Mouse (Mus musculus): ENCODE results near the gene Pkp1.

DNA sequence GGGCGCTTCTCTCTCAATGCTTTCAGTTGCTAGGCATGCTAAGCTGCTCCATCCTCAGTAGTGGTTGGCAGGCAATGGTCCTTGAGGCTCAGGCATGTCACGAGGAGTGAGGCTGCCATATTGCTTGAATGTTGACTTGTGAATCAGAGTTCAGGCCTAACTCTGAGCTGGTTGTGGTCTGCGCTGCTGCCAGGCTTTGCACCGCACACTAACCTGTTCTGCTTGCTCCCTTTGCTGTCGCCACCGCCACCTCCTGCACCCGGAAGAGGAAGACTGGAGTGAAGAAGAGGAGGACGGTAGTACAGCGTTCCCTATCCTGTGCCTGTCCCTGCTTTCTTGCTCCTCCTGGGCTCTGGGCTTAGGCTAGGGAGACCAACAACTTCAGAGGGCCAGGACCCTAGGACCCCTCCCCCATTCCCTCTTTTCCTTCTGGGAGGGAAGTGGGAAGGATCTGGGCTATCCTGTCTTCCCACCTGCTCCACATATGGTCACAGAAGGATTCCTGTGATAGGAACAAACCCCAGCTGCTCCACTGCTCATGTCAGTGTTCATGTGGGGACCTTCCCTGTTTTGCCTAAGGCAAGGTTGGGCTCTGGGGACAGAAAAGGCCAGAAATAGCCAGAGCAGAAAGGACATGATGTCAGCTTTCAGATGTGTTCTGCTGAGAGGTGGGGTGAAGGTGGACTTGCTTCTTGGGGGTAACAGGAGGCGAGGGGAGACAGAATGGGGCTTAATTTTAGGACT, 75.3 kb downstream of the Pkp1 start:
- TF ChIP-seq POLR2A (IDR thresholded peaks at IDR 0.05; ENCODE audit: extremely low read depth, insufficient read depth, low read length) (no peak), CTCF (IDR thresholded peaks at IDR 0.05; ENCODE audit: low read depth, low read length) (no peak)

Data from liver, adult 2 months (tissue).